Mouse (Mus musculus) gastrocnemius, adult 8-10 months (tissue): ENCODE results near the gene Smpx. TPM values are rescaled to one million over a fixed set of nuclear protein-coding genes. Genes with fewer than 3 reads are reported as not detected.
A peak's percentile ranks its signal among the peaks of the same experiment; 100 is the strongest.

ENCODE experiments used
- DNase-seq, 2 experiments: peaks; one replicate each; pipeline ENCODE4 v3.0.0; 2022; ENCODE audit warnings: low spot score in 2 of 2
- total RNA-seq, 4 experiments: library from RNA; stranded (reverse); gene quantifications; 2 replicates each; pipeline ENCODE4 v1.2.4; 2022

Smpx gene
- 100 to 1,000 TPM; 327 to 393 (median 357) TPM for total RNA-seq

DNA sequence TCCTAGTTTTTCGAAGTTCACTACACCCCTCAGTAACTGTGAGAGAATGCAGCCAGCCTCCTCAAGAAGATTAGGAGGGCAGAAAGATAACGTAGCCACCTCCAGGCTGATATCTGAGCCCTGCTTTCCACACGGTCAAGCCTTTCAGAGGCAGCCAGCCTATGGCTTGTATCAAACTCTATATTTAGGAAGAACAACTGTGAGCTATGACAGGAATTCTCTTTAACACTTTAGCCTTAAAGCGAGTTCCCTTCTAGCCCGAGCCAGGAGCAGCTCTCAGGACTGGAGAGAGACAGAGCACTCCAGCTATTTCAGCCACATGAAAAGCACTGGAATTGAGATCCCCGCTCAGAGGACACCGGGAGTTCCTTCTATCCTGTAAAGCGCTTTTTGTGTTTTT is at the start of gene Smpx:
Gene Smpx, plus strand, starts transcription at position 49 of the 400 bp plus-strand sequence.
- no peak for DNase-seq

DNA sequence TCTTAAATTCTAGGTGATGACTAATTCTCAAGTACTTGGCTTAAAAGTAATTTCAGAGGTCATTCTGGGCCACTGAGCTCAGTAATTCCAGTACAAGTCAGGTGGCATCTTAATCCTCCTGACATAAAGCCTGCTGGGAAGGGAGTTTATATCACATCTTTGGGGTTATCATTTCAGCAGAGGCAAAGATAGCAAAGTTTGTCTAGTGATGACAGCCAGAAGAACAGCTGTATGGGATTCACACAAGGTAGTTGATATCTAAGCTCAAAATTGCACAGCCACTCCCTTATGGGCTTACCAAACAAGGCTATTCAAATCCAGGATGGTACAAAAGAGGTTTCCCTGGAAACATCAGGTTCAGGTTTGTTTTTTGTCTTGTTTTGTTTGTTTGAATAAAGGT is 43.7 kb upstream of the Smpx start:
- no peak for DNase-seq

DNA sequence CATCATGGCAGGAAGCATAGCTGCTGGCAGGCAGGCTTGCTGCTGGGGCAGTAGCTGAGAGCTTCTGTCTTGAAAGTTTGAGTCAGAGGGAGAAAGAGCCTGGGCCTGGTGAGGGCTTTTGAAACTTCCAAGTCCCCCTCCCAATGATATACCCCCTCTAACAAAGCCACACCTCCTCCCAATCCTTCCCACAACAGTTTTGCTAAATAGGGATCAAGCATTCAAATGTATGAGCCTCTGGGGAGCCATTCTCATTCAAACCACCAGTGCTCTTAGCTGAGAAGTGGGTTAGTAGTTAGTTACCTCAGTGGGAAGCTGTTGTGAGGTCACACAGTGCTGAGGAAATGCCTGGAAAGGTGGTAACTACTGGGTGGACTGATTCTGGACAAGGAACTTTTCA is 41.4 kb upstream of the Smpx start:
- DNase-seq: no peak

DNA sequence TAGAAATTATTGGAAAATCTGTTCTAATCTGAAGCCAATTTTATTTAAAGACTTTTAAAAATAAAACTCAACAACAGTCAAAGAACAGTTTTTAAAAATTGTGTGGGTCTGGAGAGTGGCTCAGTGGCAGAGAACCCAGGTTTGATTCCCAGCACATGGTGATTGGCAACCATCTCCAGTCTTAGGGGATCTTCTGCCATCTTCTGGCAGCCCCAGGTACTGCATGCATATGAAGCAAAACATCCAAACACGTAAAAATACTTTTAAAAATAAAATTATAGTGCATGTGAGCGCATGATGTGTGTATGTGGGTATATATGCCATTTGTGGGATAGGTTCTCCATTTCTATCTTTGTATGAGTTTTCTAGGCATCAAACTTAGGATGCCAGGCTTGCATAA is 26.9 kb upstream of the Smpx start:
- no peak for DNase-seq

DNA sequence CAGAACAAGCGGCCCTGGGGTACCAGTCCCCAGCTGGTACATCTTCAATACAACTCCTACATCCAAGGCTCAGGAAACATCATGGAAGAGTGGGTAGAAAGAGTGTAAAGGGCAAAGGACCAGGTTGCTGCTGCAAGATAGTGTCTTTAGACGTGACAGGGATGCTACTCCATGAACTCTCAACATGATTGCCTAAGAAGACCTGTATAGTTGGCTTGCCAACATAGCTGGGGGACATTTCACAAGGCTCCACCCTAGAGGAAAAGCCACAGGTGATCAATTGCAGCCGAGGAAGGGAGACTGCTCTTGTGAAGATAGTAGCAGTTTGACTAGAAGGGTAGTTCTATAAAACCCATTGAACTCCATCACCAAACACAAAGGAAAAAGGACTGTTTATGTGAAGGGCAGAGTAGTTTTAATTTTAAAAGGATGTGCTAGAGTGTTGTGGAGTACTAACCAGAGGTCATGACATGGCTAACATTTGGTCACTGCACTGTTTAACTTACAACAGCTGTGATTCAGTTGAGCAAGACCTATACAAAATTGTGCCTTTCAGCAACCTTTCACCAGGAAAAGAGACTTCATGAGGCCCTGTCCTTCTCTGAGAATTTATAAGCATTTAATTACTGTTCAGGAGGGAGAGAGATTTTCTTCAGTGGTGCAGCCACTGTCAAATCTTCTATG is 23.9 kb upstream of the Smpx start:
- DNase-seq: no peak

DNA sequence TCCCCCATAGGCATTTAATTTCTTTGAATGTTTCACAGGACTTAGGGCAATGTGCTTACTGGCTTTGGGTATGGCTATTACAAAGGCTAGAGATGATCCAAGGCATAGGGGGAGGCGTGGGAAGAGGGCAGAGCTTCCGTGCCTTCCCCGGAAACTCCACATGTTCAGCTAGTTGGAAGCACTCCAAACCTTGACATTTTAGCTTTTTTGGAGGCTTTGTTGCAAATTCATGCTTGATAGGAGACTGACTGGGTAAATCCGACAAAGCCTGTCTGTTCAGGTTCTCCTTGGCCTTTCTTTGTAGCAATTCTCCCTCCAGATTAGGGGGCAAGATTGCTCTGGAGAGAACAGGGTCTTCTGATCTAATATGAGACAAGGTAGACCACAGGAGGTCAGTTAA is 7.5 kb upstream of the Smpx start:
- no peak for DNase-seq

DNA sequence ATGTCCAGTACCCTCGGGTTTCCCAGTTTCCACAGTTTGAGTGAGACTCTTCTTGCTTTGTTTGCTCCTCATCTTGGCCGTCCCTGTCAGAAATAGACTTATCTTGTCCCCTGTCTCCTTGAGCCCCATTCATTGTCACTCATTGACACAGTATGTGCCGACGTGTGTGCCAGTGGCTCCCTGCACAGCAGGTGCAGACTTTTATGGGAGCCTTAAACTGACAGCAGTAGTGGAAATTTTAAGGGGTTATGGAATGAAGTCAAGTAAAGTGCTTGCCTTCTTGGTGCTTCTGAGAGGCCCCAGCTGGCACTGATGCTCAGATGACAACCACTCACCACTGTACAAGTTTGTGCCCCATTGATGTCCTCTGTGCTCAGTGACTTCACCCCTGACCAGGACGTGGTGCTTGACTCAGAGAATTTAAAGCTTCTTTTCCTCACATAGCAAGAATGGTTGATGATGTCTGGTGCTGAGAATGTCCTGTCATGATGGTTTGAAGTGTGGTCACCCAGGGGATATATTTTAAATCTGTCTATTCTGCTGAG is 1.0 kb upstream of the Smpx start:
- DNase-seq: no peak

DNA sequence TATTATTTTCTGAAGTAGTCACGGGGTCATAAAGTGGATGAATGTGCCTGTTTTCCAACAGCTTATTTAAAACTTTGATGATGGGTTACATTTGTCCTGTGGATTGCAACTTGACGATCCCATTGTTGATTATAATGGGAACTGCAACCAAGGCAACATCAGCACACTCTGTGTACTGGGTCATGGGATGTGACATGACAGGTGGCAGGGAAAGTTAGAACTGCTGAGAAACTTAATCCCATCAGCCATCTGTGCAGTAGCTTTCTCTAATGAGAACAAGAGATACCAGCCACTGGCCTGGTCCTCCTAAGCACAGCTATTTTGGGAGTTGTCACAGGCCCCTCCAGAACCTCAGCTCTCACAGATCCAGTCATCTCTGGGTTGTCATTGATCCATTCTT is 8.5 kb downstream of the Smpx start:
- DNase-seq: no peak

DNA sequence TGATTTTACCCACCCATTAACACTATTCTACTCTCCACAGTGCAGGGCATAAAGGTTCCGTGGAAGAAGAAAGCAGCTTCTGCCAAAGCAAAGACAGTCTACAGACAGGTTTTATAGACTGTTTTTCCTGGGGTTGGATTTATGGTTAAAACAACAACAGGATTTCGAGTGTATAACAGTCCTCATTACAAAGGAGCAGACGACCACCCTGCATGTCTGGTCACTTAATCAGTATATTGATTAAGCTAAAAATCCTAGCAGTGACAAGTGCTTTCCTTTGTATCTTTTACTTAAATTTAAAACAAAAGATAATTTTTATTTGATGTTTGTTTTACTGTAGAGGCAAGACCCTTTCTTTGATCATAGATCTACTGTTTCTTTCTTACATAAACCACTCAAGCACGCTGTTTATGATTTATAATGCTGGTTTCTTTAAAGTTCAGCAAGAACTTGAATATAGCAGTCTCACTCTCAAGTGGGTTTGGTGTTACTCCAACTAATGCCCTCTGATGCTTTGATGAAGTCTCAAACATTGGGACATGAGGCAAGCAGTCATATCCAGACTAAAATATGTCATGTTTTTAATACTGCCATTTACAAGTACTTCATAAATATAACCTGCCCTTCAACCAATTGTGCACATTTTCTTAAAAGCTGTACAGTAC is 10.0 kb downstream of the Smpx start:
- DNase-seq: no peak

DNA sequence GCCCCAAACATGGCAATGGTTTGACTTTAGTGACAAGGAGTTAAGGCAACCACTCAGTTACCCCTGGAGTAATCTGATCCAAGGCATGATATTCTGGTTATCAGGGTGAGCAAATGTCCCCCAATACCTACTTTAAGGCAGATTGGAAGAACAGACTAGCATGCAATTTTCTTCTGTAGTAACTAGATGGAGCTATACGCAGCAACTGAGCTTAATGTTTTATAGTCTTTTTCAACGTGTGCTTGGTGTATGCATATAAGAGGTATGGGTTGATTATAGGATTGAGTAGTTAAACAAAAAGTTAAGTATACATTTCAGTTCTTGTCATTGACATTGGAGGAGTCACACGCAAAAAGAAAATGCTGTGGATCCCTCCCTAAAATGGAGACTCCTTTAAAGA is 21.2 kb downstream of the Smpx start:
- no peak for DNase-seq

DNA sequence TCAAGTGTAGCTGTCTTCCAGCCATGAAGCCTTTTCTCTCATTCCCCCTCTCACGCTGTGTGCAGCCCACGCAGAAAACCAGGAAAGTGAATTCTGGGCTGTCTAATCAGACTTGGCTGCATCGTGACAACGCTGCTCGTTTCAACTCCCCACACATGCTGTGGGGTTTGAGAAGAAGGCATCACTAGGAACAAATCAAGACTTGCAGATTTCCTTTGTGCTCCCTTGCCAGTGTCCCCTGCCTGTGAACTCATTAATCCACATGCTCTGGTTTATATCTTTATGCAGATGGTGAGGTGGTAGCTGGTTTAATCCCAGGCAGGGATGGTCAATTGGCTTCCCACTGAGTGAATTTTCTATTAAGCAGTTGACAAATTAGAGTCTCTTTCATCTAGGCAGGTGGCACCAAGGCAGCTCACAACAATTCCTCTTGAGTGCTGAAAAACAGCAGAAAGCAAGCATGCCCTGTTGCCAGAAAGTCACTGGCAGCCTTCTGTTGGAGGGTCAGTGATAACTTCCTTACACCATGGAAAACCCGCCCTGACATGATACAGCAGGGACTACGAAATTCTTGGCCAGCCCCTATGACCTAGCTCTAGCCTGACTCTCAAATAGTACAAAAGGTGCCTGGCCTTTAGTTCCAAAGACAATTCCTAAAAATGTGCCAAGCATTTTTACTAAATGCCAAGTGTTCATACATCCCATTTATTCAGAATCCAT is 32.1 kb downstream of the Smpx start:
- no peak for DNase-seq

DNA sequence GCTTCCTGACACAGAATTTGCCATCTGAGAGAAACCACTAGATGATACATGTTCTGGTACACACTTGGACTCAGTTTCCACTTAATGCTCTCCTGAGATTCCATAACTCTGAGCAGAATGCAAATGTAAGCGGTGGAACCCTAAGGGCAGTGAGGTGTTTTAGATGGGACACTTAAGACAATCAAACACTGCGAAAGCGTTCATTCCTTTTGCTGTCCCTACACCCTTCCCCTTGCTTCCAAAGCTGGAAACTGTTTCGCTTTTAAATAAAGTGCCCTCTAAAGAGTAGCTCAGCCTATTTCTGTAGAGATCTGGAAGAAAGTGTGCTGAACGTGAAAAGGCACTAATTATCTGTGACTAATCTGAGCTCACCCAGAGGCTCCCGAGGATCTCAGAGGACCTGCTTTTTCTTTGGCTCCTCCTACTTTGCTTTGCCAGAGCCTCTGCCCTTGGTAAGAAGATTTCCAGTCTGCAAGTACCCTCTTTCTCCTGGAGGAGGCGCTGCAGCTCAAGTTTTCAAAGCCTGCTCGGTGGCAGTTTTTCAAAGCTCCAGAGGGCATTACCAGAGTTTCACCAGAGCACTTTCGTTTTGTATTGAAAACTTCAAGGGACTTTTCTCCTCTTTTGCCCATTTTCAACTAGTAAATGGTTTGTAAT is 33.1 kb downstream of the Smpx start:
- peak; percentile 35 to 48 for DNase-seq

DNA sequence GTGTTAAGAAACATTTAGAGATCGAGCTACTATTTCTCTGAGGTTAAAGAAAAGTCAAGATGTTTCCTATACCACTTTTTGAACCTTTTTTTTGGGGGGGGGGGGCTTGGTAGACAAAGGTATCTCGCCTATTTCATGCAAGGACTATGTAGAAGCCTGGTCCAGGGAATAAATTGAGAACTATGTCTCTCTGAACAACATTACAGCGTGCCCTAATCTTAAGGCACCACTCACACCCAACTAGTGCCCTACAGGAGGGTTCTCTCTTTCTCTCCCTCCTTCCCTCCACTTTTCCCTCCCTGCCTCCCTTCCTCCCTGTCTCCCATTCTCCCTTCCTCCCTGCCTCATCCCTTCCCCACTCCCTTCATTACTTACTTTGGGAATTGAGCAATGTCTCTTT is 33.6 kb downstream of the Smpx start:
- no peak for DNase-seq

DNA sequence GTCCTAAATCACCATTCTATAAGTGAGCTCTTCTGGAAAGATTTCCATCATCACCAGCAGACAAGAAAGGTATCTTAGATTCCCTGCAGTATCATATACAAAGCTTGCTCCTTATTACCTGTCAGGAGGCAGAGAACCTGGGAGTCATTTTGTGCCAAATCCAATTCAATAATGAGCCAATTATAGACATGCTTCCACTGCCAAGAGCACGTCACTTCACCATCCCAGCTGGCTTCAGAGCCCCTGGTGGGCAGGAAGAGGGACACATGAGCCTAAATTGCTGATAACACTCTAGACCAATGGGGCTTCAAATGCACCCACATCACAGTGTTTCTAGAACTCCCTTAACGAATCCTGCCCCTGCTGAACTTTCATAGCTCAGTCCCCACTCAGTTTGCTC is 35.1 kb downstream of the Smpx start:
- no peak for DNase-seq

DNA sequence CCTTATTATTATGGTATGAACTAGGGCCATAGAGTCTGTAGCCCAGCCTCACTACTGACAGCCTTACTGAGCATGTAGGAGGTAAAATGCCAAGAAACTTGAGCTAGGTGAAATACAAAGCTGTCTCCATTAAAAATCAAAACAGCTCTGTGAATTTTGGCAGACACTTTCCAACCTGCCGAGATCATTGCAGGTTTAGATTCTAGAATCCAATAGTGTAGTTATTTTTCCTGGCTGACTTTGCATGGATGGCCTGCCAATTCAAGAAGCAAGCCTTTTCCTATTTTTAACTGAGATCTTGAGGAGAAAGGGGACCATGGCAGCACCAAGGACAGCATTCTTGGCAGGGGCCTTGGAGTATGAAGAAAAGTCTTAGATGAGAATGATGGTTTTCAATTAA is 35.6 kb downstream of the Smpx start:
- no peak for DNase-seq

DNA sequence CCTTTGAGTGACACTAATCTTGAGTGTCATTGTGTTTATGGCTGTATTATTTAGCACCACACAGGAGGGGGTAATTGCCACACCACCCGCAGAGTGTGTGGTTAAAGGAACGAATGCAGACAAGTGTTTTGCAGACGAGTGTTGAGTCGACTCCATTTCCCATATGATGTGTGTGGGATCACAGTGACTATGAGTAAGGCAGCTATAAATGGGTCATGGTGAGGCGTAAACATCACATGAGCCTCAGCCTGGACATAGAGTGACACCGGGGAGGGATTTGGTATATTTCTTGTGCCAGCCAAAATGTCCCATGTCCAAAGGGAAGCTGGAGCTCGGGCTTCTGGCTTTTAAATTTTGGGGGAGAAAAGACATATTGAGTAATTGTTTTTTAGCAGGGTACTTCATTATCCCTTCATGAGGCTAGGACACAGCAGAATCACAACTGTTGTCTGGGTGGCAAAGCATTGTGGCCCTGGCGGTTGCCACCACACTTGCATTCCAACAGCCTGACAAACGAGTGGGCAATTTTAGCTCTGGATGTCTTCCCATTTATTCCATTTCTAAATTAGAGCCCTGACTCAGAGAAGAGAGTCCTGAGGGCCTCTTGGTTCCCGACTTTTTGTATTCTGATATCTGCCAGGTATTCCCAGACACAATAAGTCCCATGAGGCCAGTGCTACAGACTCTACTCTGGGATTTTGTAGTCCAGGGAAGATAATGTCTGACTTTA is 49.3 kb downstream of the Smpx start:
- DNase-seq: no peak

DNA sequence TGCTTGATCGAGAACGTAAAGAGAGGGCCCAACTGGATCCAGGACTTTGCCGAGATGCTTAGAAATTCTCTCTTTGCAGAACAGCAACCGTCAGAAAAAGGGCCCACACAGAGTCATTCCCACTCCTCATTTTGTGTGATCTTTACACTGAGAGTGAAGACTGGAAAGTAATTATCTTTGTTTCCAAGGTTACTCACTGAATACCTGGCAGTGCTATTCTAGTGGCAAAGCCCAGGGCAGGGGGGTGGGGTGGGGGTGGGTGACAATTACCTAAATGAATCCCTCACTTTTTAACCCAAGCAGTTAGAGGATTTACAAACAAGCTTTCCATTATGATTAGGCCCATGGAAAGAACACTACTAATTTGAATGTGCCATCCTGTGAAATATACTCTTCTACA is 55.8 kb downstream of the Smpx start:
- DNase-seq: no peak

DNA sequence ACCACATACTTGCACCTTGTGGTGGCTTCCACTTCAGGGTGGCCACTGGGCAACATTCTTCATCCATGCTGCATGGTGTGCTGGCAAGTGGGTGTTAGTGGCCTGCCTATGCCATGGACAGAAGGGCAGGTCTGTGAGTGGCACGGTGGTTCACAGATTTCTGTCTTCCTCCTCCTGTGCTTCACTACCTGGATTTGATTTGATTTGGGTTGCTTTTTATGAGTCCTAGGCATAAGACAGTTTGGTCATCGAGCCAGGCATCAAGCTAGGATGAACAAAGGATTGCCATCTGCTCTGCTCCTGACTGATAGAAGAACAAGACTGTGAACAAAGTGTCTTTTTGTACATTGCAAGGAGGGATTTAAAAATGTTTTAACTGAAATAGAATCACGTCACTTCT is 63.8 kb downstream of the Smpx start:
- DNase-seq: no peak

DNA sequence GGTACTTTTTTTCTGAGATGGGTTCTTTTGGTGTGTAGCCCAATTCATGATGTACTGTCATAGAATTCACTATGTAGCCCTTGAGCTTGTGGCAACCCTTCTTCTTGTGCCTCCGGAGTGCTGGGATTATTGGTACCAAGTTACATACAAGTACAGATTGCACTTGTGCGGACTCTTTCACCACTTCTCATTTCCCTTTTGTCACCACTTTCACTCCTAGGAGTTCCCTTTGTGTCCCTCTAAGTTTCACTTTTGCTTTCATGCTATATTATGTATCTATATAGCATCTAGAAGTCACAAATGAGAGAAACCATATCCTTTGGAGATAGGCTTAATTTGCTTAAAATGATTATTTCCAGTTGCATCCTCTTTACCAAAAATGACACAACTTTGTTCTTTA is 103.0 kb downstream of the Smpx start:
- no peak for DNase-seq
